Mouse (Mus musculus): ENCODE data around the gene Actn3. TPM values are rescaled to one million over a fixed set of nuclear protein-coding genes. Genes with fewer than 3 reads are reported as not detected.

Gene Actn3
- 5.0 and 6.7 TPM in 2 replicates for polyA plus RNA-seq (2016; fragmentation: Nextera tagmentation; extraction: Ambion mirVana)

- DNase-seq (ENCODE audit: low spot score), result peak; percentile 40
- peaks cover 11% of the 10 kb centered on the region for H3K27me3 ChIP-seq (replicated peaks; ENCODE audit: low read depth, poor library complexity, severe bottlenecking)
- H3K36me3 ChIP-seq (replicated peaks), result no peaks in the 10 kb centered on the region
- no peaks in the 10 kb centered on the region for H3K9me3 ChIP-seq
- WGBS, result 2% methylated on average over 17 of the region's 17 CpGs
- H3K4me1 ChIP-seq, result peaks cover 36% of the 10 kb centered on the region
- peak within 1 kb of the TSS; percentile 78 for H3K27ac ChIP-seq (replicated peaks)
- H3K4me3 ChIP-seq, result peak within 1 kb of the TSS; percentile 89
Measured at GRCm38 (mm10) chr19:4877785-4878184, at the start of gene Actn3. Gene Actn3 (minus strand): TSS chr19:4877909.

- no peaks in the 10 kb centered on the region for H3K9me3 ChIP-seq
- 97% methylated on average over 11 of the region's 11 CpGs for WGBS
- H3K36me3 ChIP-seq (replicated peaks), result peaks cover 65% of the 10 kb centered on the region
- H3K4me1 ChIP-seq, result peaks cover 25% of the 10 kb centered on the region
- no peak for DNase-seq (ENCODE audit: low spot score)
- H3K4me3 ChIP-seq, result no peak overlapping the region
- no peaks in the 10 kb centered on the region for H3K27me3 ChIP-seq (replicated peaks; ENCODE audit: low read depth, poor library complexity, severe bottlenecking)
- H3K27ac ChIP-seq (replicated peaks), result no peak overlapping the region
Measured at GRCm38 (mm10) chr19:4925121-4925860, 47.6 kb upstream of the Actn3 start.

GRCm38 (mm10) chr19:4919652-4920051 is 41.9 kb upstream of the Actn3 start:
- DNase-seq (ENCODE audit: low spot score), result no peak
- no peaks in the 10 kb centered on the region for H3K4me1 ChIP-seq
- H3K4me3 ChIP-seq, result no peak overlapping the region
- peaks cover 100% of the 10 kb centered on the region for H3K36me3 ChIP-seq (replicated peaks)
- H3K27ac ChIP-seq (replicated peaks), result no peak overlapping the region
- H3K9me3 ChIP-seq, result no peaks in the 10 kb centered on the region
- WGBS, result 83% methylated on average over 6 of the region's 6 CpGs
- H3K27me3 ChIP-seq (replicated peaks; ENCODE audit: low read depth, poor library complexity, severe bottlenecking), result no peaks in the 10 kb centered on the region

GRCm38 (mm10) chr19:4916827-4917226 is 39.1 kb upstream of the Actn3 start:
- no peaks in the 10 kb centered on the region for H3K4me1 ChIP-seq
- no peaks in the 10 kb centered on the region for H3K27me3 ChIP-seq (replicated peaks; ENCODE audit: low read depth, poor library complexity, severe bottlenecking)
- no peak overlapping the region for H3K4me3 ChIP-seq
- 87% methylated on average over 10 of the region's 10 CpGs for WGBS
- DNase-seq (ENCODE audit: low spot score), result no peak
- H3K27ac ChIP-seq (replicated peaks), result no peak overlapping the region
- H3K36me3 ChIP-seq (replicated peaks), result peaks cover 100% of the 10 kb centered on the region
- no peaks in the 10 kb centered on the region for H3K9me3 ChIP-seq

GRCm38 (mm10) chr19:4915924-4916603 is 38.4 kb upstream of the Actn3 start:
- no peaks in the 10 kb centered on the region for H3K9me3 ChIP-seq
- H3K4me3 ChIP-seq, result no peak overlapping the region
- H3K4me1 ChIP-seq, result no peaks in the 10 kb centered on the region
- H3K27ac ChIP-seq (replicated peaks), result no peak overlapping the region
- WGBS, result 89% methylated on average over 15 of the region's 15 CpGs
- DNase-seq (ENCODE audit: low spot score), result no peak
- peaks cover 100% of the 10 kb centered on the region for H3K36me3 ChIP-seq (replicated peaks)
- H3K27me3 ChIP-seq (replicated peaks; ENCODE audit: low read depth, poor library complexity, severe bottlenecking), result no peaks in the 10 kb centered on the region

- DNase-seq (ENCODE audit: low spot score), result no peak
- 0 out of 2 replicates have a peak, but pooled peaks cover 2% of the 10 kb centered on the region for H3K9me3 ChIP-seq
- H3K36me3 ChIP-seq (replicated peaks), result peaks cover 74% of the 10 kb centered on the region
- H3K27me3 ChIP-seq (replicated peaks; ENCODE audit: low read depth, poor library complexity, severe bottlenecking), result no peaks in the 10 kb centered on the region
- WGBS, result 93% methylated on average over 7 of the region's 7 CpGs
- H3K27ac ChIP-seq (replicated peaks), result no peak overlapping the region
- no peak overlapping the region for H3K4me3 ChIP-seq
- peaks cover 11% of the 10 kb centered on the region for H3K4me1 ChIP-seq
Measured at GRCm38 (mm10) chr19:4909376-4909775, 31.7 kb upstream of the Actn3 start.

GRCm38 (mm10) chr19:4908107-4908506 is 30.4 kb upstream of the Actn3 start:
- H3K4me1 ChIP-seq, result peaks cover 11% of the 10 kb centered on the region
- 87% methylated on average over 4 of the region's 4 CpGs for WGBS
- no peaks in the 10 kb centered on the region for H3K27me3 ChIP-seq (replicated peaks; ENCODE audit: low read depth, poor library complexity, severe bottlenecking)
- peak; percentile 51 for DNase-seq (ENCODE audit: low spot score)
- 0 out of 2 replicates have a peak, but pooled peaks cover 2% of the 10 kb centered on the region for H3K9me3 ChIP-seq
- no peak overlapping the region for H3K27ac ChIP-seq (replicated peaks)
- no peak overlapping the region for H3K4me3 ChIP-seq
- H3K36me3 ChIP-seq (replicated peaks), result peaks cover 69% of the 10 kb centered on the region

GRCm38 (mm10) chr19:4905979-4906794 is 28.5 kb upstream of the Actn3 start, which contains the start of gene Bbs1:
Gene Bbs1 (minus strand): TSS chr19:4906628.
- 10% methylated on average over 31 of the region's 31 CpGs for WGBS
- DNase-seq (ENCODE audit: low spot score), result peak; percentile 86
- no peaks in the 10 kb centered on the region for H3K27me3 ChIP-seq (replicated peaks; ENCODE audit: low read depth, poor library complexity, severe bottlenecking)
- 0 out of 2 replicates have a peak, but pooled peaks cover 2% of the 10 kb centered on the region for H3K9me3 ChIP-seq
- H3K4me3 ChIP-seq, result peak within 1 kb of the TSS; percentile 78
- peaks cover 11% of the 10 kb centered on the region for H3K4me1 ChIP-seq
- H3K27ac ChIP-seq (replicated peaks), result peak within 1 kb of the TSS; percentile 77
- H3K36me3 ChIP-seq (replicated peaks), result peaks cover 60% of the 10 kb centered on the region

GRCm38 (mm10) chr19:4899888-4900287 is 22.2 kb upstream of the Actn3 start:
- WGBS, result 83% methylated on average over 3 of the region's 3 CpGs
- Histone ChIP-seq H3K27me3 (replicated peaks; ENCODE audit: low read depth, poor library complexity, severe bottlenecking) (no peaks in the 10 kb centered on the region), H3K9me3 (no peaks in the 10 kb centered on the region), H3K27ac (replicated peaks) (no peak overlapping the region), H3K4me3 (no peak overlapping the region), H3K4me1 (peaks cover 5% of the 10 kb centered on the region), H3K36me3 (replicated peaks) (peaks cover 37% of the 10 kb centered on the region)
- DNase-seq (ENCODE audit: low spot score), result no peak

GRCm38 (mm10) chr19:4898972-4899371 is 21.3 kb upstream of the Actn3 start:
- no peaks in the 10 kb centered on the region for H3K9me3 ChIP-seq
- no peak for DNase-seq (ENCODE audit: low spot score)
- no peaks in the 10 kb centered on the region for H3K27me3 ChIP-seq (replicated peaks; ENCODE audit: low read depth, poor library complexity, severe bottlenecking)
- H3K27ac ChIP-seq (replicated peaks), result no peak overlapping the region
- H3K4me1 ChIP-seq, result peaks cover 5% of the 10 kb centered on the region
- H3K4me3 ChIP-seq, result no peak overlapping the region
- H3K36me3 ChIP-seq (replicated peaks), result peaks cover 37% of the 10 kb centered on the region
- WGBS, result 73% methylated on average over 9 of the region's 9 CpGs

- no peaks in the 10 kb centered on the region for H3K27me3 ChIP-seq (replicated peaks; ENCODE audit: low read depth, poor library complexity, severe bottlenecking)
- no peak overlapping the region for H3K27ac ChIP-seq (replicated peaks)
- peaks cover 29% of the 10 kb centered on the region for H3K36me3 ChIP-seq (replicated peaks)
- no peak for DNase-seq (ENCODE audit: low spot score)
- no peaks in the 10 kb centered on the region for H3K9me3 ChIP-seq
- peaks cover 5% of the 10 kb centered on the region for H3K4me1 ChIP-seq
- WGBS, result 51% methylated on average over 21 of the region's 21 CpGs
- 0 out of 2 replicates have a peak overlapping the region, but pooled peaks have one; percentile 16 for H3K4me3 ChIP-seq
Measured at GRCm38 (mm10) chr19:4896780-4897520, 19.2 kb upstream of the Actn3 start.

- no peaks in the 10 kb centered on the region for H3K4me1 ChIP-seq
- H3K9me3 ChIP-seq, result no peaks in the 10 kb centered on the region
- H3K4me3 ChIP-seq, result no peak overlapping the region
- DNase-seq (ENCODE audit: low spot score), result no peak
- no peak overlapping the region for H3K27ac ChIP-seq (replicated peaks)
- no peaks in the 10 kb centered on the region for H3K27me3 ChIP-seq (replicated peaks; ENCODE audit: low read depth, poor library complexity, severe bottlenecking)
- 85% methylated on average over 3 of the region's 3 CpGs for WGBS
- H3K36me3 ChIP-seq (replicated peaks), result peaks cover 41% of the 10 kb centered on the region
Measured at GRCm38 (mm10) chr19:4891798-4892197, 14.1 kb upstream of the Actn3 start.

Data from embryonic facial prominence, embryonic 10.5 days (tissue).